Mouse (Mus musculus): ENCODE measurements around the gene Tas2r129. TPM values are rescaled to one million over a fixed set of nuclear protein-coding genes. Genes with fewer than 3 reads are reported as not detected.
"Not testable (repeated sequence)": the region's sequence is repeated elsewhere in the genome, so short reads cannot be mapped to it uniquely, and the experiment has no call there.

Tas2r129 gene
- not detected for total RNA-seq (2021)

DNA sequence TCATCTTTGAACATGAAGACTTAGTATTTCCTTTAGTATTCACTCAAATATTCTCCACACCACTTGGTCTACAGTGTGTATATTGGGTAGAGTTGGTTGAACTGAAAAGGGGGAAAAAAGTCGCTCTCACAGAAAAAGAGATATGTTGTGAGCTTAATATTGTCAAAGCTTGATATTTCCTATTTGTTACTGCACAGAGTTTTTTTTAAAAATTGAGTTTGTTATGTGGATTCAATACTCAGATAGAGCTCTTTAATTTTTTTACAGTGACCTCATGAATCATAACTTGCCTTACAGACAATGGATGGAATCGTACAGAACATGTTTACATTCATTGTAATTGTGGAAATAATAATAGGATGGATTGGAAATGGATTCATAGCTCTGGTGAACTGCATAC lies at the start of gene Tas2r129:
Gene Tas2r129, plus strand, starts transcription at position 301 of the 400 bp plus-strand sequence.
- intact Hi-C loops (cut with DNase I): no loop called here
- DNase-seq: no peak

DNA sequence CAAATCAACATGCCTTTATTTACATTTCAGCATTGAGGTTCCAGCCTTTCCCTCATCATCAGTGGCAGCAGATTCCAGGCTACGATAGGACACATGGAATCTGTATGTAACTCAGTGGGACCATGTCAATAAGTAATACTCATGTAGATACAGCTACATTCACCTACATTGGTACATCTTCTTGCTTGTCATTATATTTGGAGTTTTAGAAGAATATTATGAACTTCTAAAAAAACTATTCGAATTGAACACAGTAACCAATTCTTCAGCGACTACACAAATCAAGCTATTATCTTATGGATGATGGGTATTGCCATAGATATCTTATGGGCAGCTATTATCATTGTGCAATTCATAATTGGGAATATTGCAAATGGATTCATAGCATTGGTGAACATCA lies 41.6 kb upstream of the Tas2r129 start, which contains the start of gene Tas2r125:
Gene Tas2r125, plus strand, starts transcription at position 301 of the 400 bp plus-strand sequence.
- intact Hi-C loops (cut with DNase I): no loop called here
- DNase-seq: no peak

DNA sequence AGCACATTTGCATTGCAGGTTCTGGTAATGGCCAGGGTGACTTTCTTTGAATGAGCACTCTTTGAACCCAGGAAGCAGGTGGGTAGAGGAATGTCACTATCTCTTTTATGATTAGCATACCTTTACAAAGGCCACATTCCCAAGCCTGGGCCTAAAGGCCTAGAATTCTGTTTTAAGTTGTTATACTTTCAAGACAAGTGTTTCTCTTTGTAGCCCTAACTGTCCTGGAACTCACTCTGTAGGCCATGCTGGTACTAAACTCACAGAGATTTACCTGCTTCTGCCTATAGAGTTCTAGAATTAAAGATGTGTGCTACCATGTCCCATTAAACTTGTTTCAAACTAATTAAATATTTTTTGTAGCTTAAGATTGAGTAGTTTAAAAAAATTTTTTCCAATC lies 9.5 kb upstream of the Tas2r129 start:
- intact Hi-C loops (cut with DNase I); DNase-seq: not testable (repeated sequence)

DNA sequence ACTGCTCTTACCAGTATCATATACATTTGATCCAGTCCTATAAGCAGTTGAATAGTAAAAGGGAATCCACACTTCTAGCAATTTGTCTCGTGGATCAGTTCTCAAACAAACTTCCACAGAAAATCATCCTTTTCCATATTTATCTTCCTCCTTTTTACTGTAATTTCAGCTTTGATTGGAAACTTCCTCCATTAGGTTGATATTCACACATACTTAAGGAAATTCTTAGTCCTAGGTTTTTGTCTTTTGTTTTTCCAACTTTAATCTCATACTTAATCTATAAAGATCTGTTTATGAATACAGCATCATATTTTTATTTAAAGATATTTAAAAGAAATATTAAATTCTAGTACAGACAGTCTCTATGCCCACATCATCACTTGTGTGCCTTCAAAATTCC lies 6.9 kb downstream of the Tas2r129 start, which contains the start of gene Tas2r131:
Gene Tas2r131, minus strand, starts transcription at position 101 of the 400 bp plus-strand sequence.
- intact Hi-C loops (cut with DNase I): no loop called here
- DNase-seq: no peak

DNA sequence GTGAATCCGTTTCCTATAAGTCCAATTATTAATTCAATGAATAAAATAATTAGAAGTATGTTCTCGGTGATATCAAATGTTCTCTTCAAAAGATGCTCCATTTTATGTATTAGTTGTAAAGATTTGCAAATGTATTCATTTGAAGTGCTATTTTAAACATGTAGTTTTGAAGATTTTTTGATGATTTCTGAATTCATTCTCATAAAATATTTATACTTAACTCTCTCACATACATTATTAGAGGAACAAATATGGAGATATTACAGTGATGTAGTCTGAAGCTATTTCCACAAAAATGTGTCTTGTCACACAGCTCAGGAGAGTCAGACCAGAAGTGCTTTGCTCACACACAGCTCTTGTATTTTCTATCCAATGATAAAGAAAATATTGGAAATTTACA lies 30.0 kb downstream of the Tas2r129 start, which contains the start of gene Tas2r109:
Gene Tas2r109, minus strand, starts transcription at position 101 of the 400 bp plus-strand sequence.
- no peak for DNase-seq
- intact Hi-C loops (cut with DNase I): no loop called here

Other genes with a start within 250 kb of the Tas2r129 start
- not detected for gene Tas2r122, start 239.2 kb upstream of the Tas2r129 start, total RNA-seq (2021)
- gene Tas2r115, start 213.1 kb upstream of the Tas2r129 start, total RNA-seq (2021): not detected
- not detected for gene Tas2r124, start 196.4 kb upstream of the Tas2r129 start, total RNA-seq (2021)
- gene Tas2r102, start 189.0 kb upstream of the Tas2r129 start, total RNA-seq (2021): not detected
- gene Tas2r136, start 172.9 kb upstream of the Tas2r129 start, total RNA-seq (2021): not detected
- not detected for gene Tas2r117, start 148.3 kb upstream of the Tas2r129 start, total RNA-seq (2021)
- gene Tas2r123, start 104.0 kb upstream of the Tas2r129 start, total RNA-seq (2021): not detected
- gene Tas2r116, start 95.7 kb upstream of the Tas2r129 start, total RNA-seq (2021): not detected
- gene Tas2r110, start 83.1 kb upstream of the Tas2r129 start, total RNA-seq (2021): not detected
- not detected for gene Tas2r113, start 58.1 kb upstream of the Tas2r129 start, total RNA-seq (2021)
- gene Tas2r125, start 41.5 kb upstream of the Tas2r129 start, total RNA-seq (2021): not detected
- gene Tas2r131, start 6.8 kb downstream of the Tas2r129 start, total RNA-seq (2021): not detected
- not detected for gene Tas2r109, start 29.9 kb downstream of the Tas2r129 start, total RNA-seq (2021)
- not detected for gene Tas2r103, start 86.0 kb downstream of the Tas2r129 start, total RNA-seq (2021)
- not detected for gene Tas2r140, start 104.7 kb downstream of the Tas2r129 start, total RNA-seq (2021)
- 10 to 100 TPM; 52.3 to 53.3 TPM for gene Smim10l1, start 153.8 kb downstream of the Tas2r129 start, total RNA-seq (2021)

All from left cerebral cortex, postnatal 4 days (tissue).